Mouse (Mus musculus) forebrain, postnatal 0 days (tissue): Measurements from ENCODE around the gene Wdr83. TPM values are rescaled to one million over a fixed set of nuclear protein-coding genes. Genes with fewer than 3 reads are reported as not detected.
A peak's percentile ranks its signal among the peaks of the same experiment; 100 is the strongest.

ENCODE experiments used
- ATAC-seq: fragments of 200-750 bp; cut with Nextera tagmentation; 2 replicates; pipeline ENCODE4 v1.8.0; 2017; ENCODE audit warnings: mild to moderate bottlenecking, moderate library complexity
- DNase-seq: peaks from one replicate; pipeline ENCODE4 v3.0.0-alpha.2; 2015
- H3K27ac ChIP-seq: fragments of 300-500 bp; sonication (generic); 2 replicates; pipeline ENCODE4 v1.5.1; 2014; ENCODE audit warnings: low read depth, mild to moderate bottlenecking, antibody characterized with exemption, low read length, moderate library complexity, mixed read lengths
- H3K27me3 ChIP-seq: fragments of 300-500 bp; sonication (generic); 2 replicates; pipeline ENCODE4 v1.6.1; 2014; ENCODE audit warnings: mild to moderate bottlenecking, low read length, mixed read lengths; ENCODE audit not compliant: insufficient read depth
- H3K36me3 ChIP-seq: fragments of 300-500 bp; sonication (generic); 2 replicates; pipeline ENCODE4 v1.6.1; 2014; ENCODE audit warnings: mild to moderate bottlenecking, moderate library complexity; ENCODE audit not compliant: insufficient read depth
- H3K4me1 ChIP-seq: fragments of 300-500 bp; sonication (generic); 2 replicates; pipeline ENCODE4 v1.6.1; 2014; ENCODE audit warnings: antibody characterized with exemption; ENCODE audit not compliant: insufficient read depth
- H3K4me2 ChIP-seq: fragments of 300-500 bp; sonication (generic); 2 replicates; pipeline ENCODE4 v1.6.1; 2014; ENCODE audit warnings: low read depth, mild to moderate bottlenecking, moderate library complexity
- H3K4me3 ChIP-seq: fragments of 300-500 bp; sonication (generic); 2 replicates; pipeline ENCODE4 v1.5.1; 2014; ENCODE audit warnings: low read depth, low read length, mixed read lengths
- H3K9ac ChIP-seq: fragments of 300-500 bp; sonication (generic); 2 replicates; pipeline ENCODE4 v1.6.1; 2014; ENCODE audit warnings: mild to moderate bottlenecking
- H3K9me3 ChIP-seq: fragments of 300-500 bp; sonication (generic); 2 replicates; pipeline ENCODE4 v1.6.1; 2016; ENCODE audit warnings: low read length
- CTCF ChIP-seq: sonication (generic); IDR thresholded peaks from 2 replicates; pipeline ENCODE4 v1.5.1; 2016; ENCODE audit warnings: antibody characterized with exemption, control low read depth, low read depth
- WGBS: fragments of 180-500 bp; shearing (Covaris S2); extraction: QIAGEN DNeasy Blood & Tissue Kit; methylation state at CpG from one replicate; pipeline ENCODE4 v1.1.7; 2014; 5-methylcytosine and 5-hydroxymethylcytosine counted together
- polyA plus RNA-seq: library from polyadenylated mRNA; unstranded; fragments of >200 nt; fragmentation: Nextera tagmentation; extraction: Ambion mirVana; gene quantifications from 2 replicates; pipeline ENCODE4 v1.2.1, GENCODE M21; 2015
- total RNA-seq: library from RNA; depleted of rRNA; stranded (reverse); fragments of >200 nt; gene quantifications from 2 replicates; pipeline ENCODE4 v1.2.3, GENCODE M21; 2014

The Wdr83 gene
- total and polyA plus RNA-seq, 2 experiments from 2014 or later = 22.1 to 37.2 TPM

DNA sequence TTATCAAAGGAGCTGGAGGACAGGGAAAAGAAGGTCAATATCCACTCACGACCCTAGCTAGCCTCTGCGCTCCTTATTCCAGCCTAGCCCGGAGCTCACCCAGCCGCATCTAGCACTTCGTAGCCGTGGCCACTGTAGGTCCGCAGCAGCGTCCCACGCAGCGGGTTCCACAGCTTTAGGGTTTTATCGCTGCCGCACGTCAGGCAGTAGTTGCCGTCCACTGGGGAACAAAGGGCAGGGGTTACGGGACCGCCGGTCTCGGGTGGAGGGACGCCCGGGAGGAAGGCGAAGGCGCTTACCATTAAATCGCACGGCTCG lies 933 bp downstream of the Wdr83 start:
- TF ChIP-seq CTCF = no peak
- Histone ChIP-seq H3K4me3 (peak overlapping the region; percentile 83), H3K4me2 (peak overlapping the region; percentile 99), H3K4me1 (peaks cover 16% of the 10 kb centered on the region), H3K27ac (peak overlapping the region; percentile 69), H3K27me3 (no peaks in the 10 kb centered on the region), H3K36me3 (peaks cover 19% of the 10 kb centered on the region), H3K9ac (peak overlapping the region; percentile 78), H3K9me3 (no peaks in the 10 kb centered on the region)
- peak; percentile 13 for DNase-seq
- ATAC-seq = no peak
- under 1% methylated on average over 25 of the region's 25 CpGs for WGBS

DNA sequence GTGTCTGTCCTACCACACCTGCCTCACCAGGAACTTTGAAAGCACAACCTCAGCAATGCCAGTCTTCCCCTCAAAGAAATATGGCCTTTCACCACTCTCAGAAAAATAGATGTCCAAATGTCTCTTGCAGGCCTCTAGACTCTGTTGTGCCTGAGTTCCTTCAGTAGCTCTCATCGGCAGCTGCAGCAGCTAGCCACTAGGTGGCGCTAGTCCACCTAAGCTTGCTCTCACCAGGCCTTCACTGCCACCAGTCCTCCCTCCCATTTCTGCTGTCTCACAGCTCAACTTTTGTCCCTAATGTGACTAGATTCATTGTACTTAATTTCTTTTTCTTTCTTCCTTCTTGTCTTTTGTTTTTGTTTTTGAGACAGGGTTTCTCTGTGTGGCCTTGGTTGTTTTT lies 4.1 kb downstream of the Wdr83 start:
- 0% methylated on average over 2 of the region's 2 CpGs for WGBS

GRCm38 (mm10) chr8:85076001-85076400 lies 5.1 kb downstream of the Wdr83 start:
- TF ChIP-seq CTCF = peak; percentile 54
- no peak for ATAC-seq
- no peak for DNase-seq
- H3K9ac ChIP-seq = no peak overlapping the region
- no peak overlapping the region for H3K27ac ChIP-seq
- H3K36me3 ChIP-seq = peaks cover 38% of the 10 kb centered on the region
- WGBS = 83% methylated on average over 9 of the region's 9 CpGs
- no peak overlapping the region for H3K4me3 ChIP-seq
- no peaks in the 10 kb centered on the region for H3K27me3 ChIP-seq
- no peaks in the 10 kb centered on the region for H3K9me3 ChIP-seq
- H3K4me1 ChIP-seq = peaks cover 17% of the 10 kb centered on the region
- H3K4me2 ChIP-seq = no peak overlapping the region

More for the DNA sequence above, 4.1 kb downstream of the Wdr83 start:
- peak; percentile 93 for DNase-seq
- Histone ChIP-seq H3K27ac (no peak overlapping the region), H3K9ac (no peak overlapping the region), H3K4me1 (peaks cover 19% of the 10 kb centered on the region), H3K4me3 (no peak overlapping the region), H3K4me2 (no peak overlapping the region), H3K27me3 (no peaks in the 10 kb centered on the region), H3K36me3 (peaks cover 38% of the 10 kb centered on the region), H3K9me3 (no peaks in the 10 kb centered on the region)
- ATAC-seq = peak; percentile 81
- peak; percentile 97 for TF ChIP-seq CTCF

- Histone ChIP-seq H3K4me2 (no peak overlapping the region), H3K27me3 (no peaks in the 10 kb centered on the region)
Observed at GRCm38 (mm10) chr8:85074617-85075016, 6.5 kb downstream of the Wdr83 start.

DNA sequence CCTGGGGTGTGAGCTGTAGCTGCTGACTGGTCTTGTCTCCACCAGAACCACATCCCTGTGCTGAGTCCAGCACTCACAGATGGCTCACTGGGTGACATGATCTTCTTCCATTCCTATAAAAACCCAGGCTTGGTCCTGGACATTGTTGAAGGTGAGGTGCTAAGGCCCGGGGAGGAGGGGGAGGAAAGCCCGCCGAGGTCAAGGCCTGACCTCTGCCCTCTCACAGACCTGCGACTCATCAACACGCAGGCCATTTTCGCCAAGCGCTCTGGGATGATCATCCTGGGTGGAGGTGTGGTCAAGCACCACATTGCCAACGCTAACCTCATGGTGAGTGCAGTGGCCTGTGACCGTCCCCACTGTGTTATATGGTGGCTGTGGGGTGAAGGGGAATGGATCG lies 6.9 kb downstream of the Wdr83 start:
- Histone ChIP-seq H3K9me3 (no peaks in the 10 kb centered on the region), H3K9ac (no peak overlapping the region), H3K27ac (no peak overlapping the region), H3K36me3 (peaks cover 38% of the 10 kb centered on the region), H3K4me2 (no peak overlapping the region), H3K4me1 (peaks cover 12% of the 10 kb centered on the region), H3K27me3 (no peaks in the 10 kb centered on the region), H3K4me3 (no peak overlapping the region)
- no peak for TF ChIP-seq CTCF
- no peak for DNase-seq
- 90% methylated on average over 10 of the region's 10 CpGs for WGBS
- no peak for ATAC-seq

More at GRCm38 (mm10) chr8:85074617-85075016, 6.5 kb downstream of the Wdr83 start:
- H3K9ac ChIP-seq = no peak overlapping the region
- ATAC-seq (no peak), DNase-seq (no peak)
- H3K4me1 ChIP-seq = peaks cover 13% of the 10 kb centered on the region
- peaks cover 38% of the 10 kb centered on the region for H3K36me3 ChIP-seq
- WGBS = 93% methylated on average over 10 of the region's 10 CpGs
- no peak for TF ChIP-seq CTCF
- no peak overlapping the region for H3K4me3 ChIP-seq
- H3K9me3 ChIP-seq = no peaks in the 10 kb centered on the region
- no peak overlapping the region for H3K27ac ChIP-seq

DNA sequence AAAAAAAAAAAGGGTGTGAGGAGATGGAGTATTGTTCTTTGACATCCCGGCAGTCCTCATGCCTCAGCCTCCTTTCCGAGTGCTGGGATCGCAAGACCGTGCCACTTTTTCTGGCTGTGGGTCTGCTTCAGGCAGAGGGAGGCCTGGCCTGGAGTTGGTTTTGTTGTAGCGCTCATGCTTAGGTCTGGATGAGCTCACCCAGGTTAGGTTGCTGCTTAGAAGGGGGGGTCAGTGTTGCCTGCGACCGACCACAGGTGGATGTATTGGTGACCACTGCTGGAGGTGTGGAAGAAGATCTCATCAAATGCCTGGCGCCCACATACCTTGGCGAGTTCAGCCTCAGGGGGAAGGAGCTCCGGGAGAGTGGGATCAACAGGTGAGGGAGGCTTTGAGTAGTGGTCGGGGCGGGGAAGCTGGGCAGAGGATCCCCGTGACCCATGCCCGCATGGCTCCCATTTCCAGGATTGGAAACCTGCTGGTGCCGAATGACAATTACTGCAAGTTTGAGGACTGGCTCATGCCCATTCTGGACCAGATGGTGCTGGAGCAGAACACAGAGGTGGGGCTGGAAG lies 8.0 kb downstream of the Wdr83 start:
- Histone ChIP-seq H3K9me3 (no peaks in the 10 kb centered on the region), H3K36me3 (peaks cover 43% of the 10 kb centered on the region), H3K4me1 (peaks cover 12% of the 10 kb centered on the region), H3K27me3 (no peaks in the 10 kb centered on the region), H3K4me2 (no peak overlapping the region), H3K27ac (no peak overlapping the region), H3K9ac (no peak overlapping the region), H3K4me3 (no peak overlapping the region)
- 92% methylated on average over 15 of the region's 15 CpGs for WGBS
- no peak for ATAC-seq
- TF ChIP-seq CTCF = no peak
- DNase-seq = no peak

GRCm38 (mm10) chr8:85072364-85072929 lies 8.7 kb downstream of the Wdr83 start:
- Histone ChIP-seq H3K9me3 (no peaks in the 10 kb centered on the region), H3K4me1 (peaks cover 12% of the 10 kb centered on the region), H3K27ac (peak overlapping the region; percentile 94), H3K4me3 (peak overlapping the region; percentile 94), H3K27me3 (no peaks in the 10 kb centered on the region), H3K9ac (peak overlapping the region; percentile 85), H3K4me2 (peak overlapping the region; percentile 69), H3K36me3 (peaks cover 50% of the 10 kb centered on the region)
- DNase-seq (no peak), ATAC-seq (no peak)
- 42% methylated on average over 9 of the region's 9 CpGs for WGBS
- TF ChIP-seq CTCF = no peak
